Mouse (Mus musculus) midbrain, postnatal 0 days (tissue): Measurements from ENCODE around the gene Acvr1b. TPM values are rescaled to one million over a fixed set of nuclear protein-coding genes. Genes with fewer than 3 reads are reported as not detected.

Experiments used
- ATAC-seq: fragments of 200-750 bp; cut with Nextera tagmentation; 2 replicates; pipeline ENCODE4 v1.8.0; 2017; ENCODE audit warnings: moderate number of reproducible peaks, mild to moderate bottlenecking, moderate TSS enrichment, moderate library complexity; ENCODE audit not compliant: low FRiP score
- DNase-seq: peaks from one replicate; pipeline ENCODE4 v3.0.0-alpha.2; 2015; ENCODE audit warnings: low spot score
- H3K27ac ChIP-seq: fragments of 300-500 bp; sonication (generic); 2 replicates; pipeline ENCODE4 v1.5.1; 2014; ENCODE audit warnings: low read depth, mild to moderate bottlenecking, low read length, mixed read lengths
- H3K27me3 ChIP-seq: fragments of 300-500 bp; sonication (generic); 2 replicates; pipeline ENCODE4 v1.6.1; 2014; ENCODE audit warnings: low read length, control low read depth, mixed read lengths; ENCODE audit not compliant: insufficient read depth
- H3K36me3 ChIP-seq: fragments of 300-500 bp; sonication (generic); 2 replicates; pipeline ENCODE4 v1.6.1; 2014; ENCODE audit warnings: low read length, control low read depth, mixed read lengths; ENCODE audit not compliant: insufficient read depth
- H3K4me1 ChIP-seq: fragments of 300-500 bp; sonication (generic); 2 replicates; pipeline ENCODE4 v1.6.1; 2014; ENCODE audit warnings: mild to moderate bottlenecking, control low read depth, antibody characterized with exemption, low read length, mixed read lengths; ENCODE audit not compliant: insufficient read depth
- H3K4me2 ChIP-seq: fragments of 300-500 bp; sonication (generic); 2 replicates; pipeline ENCODE4 v1.6.1; 2014; ENCODE audit warnings: low read depth, mild to moderate bottlenecking, low read length, mixed read lengths; ENCODE audit not compliant: poor library complexity, severe bottlenecking
- H3K4me3 ChIP-seq: fragments of 300-500 bp; sonication (generic); 2 replicates; pipeline ENCODE4 v1.5.1; 2014; ENCODE audit warnings: low read depth, mild to moderate bottlenecking, low read length, moderate library complexity
- H3K9ac ChIP-seq: fragments of 300-500 bp; sonication (generic); replicated peaks from 2 replicates; pipeline ENCODE4 v1.6.1; 2014; ENCODE audit warnings: mild to moderate bottlenecking, low read length, moderate library complexity, mixed read lengths; ENCODE audit not compliant: poor library complexity, severe bottlenecking
- H3K9me3 ChIP-seq: fragments of 300-500 bp; sonication (generic); 2 replicates; pipeline ENCODE4 v1.6.1; 2016; ENCODE audit warnings: low read length, control low read depth
- CTCF ChIP-seq: IDR thresholded peaks from 2 replicates; pipeline ENCODE4 v1.5.1; 2016; ENCODE audit warnings: antibody characterized with exemption, mild to moderate bottlenecking
- WGBS: fragments of 180-500 bp; shearing (Covaris S2); extraction: QIAGEN DNeasy Blood & Tissue Kit; methylation state at CpG from one replicate; pipeline ENCODE4 v1.1.7; 2014; 5-methylcytosine and 5-hydroxymethylcytosine counted together
- polyA plus RNA-seq: library from polyadenylated mRNA; unstranded; fragments of >200 nt; fragmentation: Nextera tagmentation; extraction: Ambion mirVana; gene quantifications from 2 replicates; pipeline ENCODE4 v1.2.1, GENCODE M21; 2015
- total RNA-seq: library from RNA; depleted of rRNA; stranded (reverse); fragments of >200 nt; gene quantifications from 2 replicates; pipeline ENCODE4 v1.2.3, GENCODE M21; 2014

The Acvr1b gene
- total and polyA plus RNA-seq, 2 experiments from 2014 or later, result 15.2 to 86.8 TPM

GRCm38 (mm10) chr15:101144176-101144575 is 29.7 kb upstream of the Acvr1b start:
- 83% methylated on average over 5 of the region's 5 CpGs for WGBS
- no peak overlapping the region for H3K4me2 ChIP-seq

GRCm38 (mm10) chr15:101144779-101145178 is 29.1 kb upstream of the Acvr1b start:
- ATAC-seq, result no peak

More at GRCm38 (mm10) chr15:101144176-101144575, 29.7 kb upstream of the Acvr1b start:
- no peak overlapping the region for H3K27ac ChIP-seq
- H3K9me3 ChIP-seq, result no peaks in the 10 kb centered on the region
- H3K9ac ChIP-seq, result no peak overlapping the region
- no peak overlapping the region for H3K4me3 ChIP-seq
- H3K27me3 ChIP-seq, result 0 out of 2 replicates have a peak, but pooled peaks cover 5% of the 10 kb centered on the region
- ATAC-seq (no peak), DNase-seq (no peak)
- peaks cover 3% of the 10 kb centered on the region for H3K4me1 ChIP-seq
- H3K36me3 ChIP-seq, result no peaks in the 10 kb centered on the region
- TF ChIP-seq CTCF, result no peak

GRCm38 (mm10) chr15:101145424-101146099 is 28.3 kb upstream of the Acvr1b start:
- H3K9ac ChIP-seq, result no peak overlapping the region
- no peak overlapping the region for H3K27ac ChIP-seq
- DNase-seq, result peak; percentile 93
- H3K4me1 ChIP-seq, result peaks cover 3% of the 10 kb centered on the region
- 10% methylated on average over 19 of the region's 19 CpGs for WGBS
- H3K4me3 ChIP-seq, result no peak overlapping the region
- H3K36me3 ChIP-seq, result no peaks in the 10 kb centered on the region
- H3K9me3 ChIP-seq, result no peaks in the 10 kb centered on the region
- peak; percentile 95 for TF ChIP-seq CTCF
- H3K4me2 ChIP-seq, result peak overlapping the region; percentile 34
- no peaks in the 10 kb centered on the region for H3K27me3 ChIP-seq
- ATAC-seq, result peak; percentile 90

More at GRCm38 (mm10) chr15:101144779-101145178, 29.1 kb upstream of the Acvr1b start:
- H3K36me3 ChIP-seq, result no peaks in the 10 kb centered on the region
- DNase-seq, result no peak
- no peak overlapping the region for H3K27ac ChIP-seq
- WGBS, result 86% methylated on average over 8 of the region's 8 CpGs
- H3K4me1 ChIP-seq, result peaks cover 3% of the 10 kb centered on the region
- no peak for TF ChIP-seq CTCF
- no peaks in the 10 kb centered on the region for H3K9me3 ChIP-seq
- no peak overlapping the region for H3K4me2 ChIP-seq
- no peak overlapping the region for H3K9ac ChIP-seq
- no peak overlapping the region for H3K4me3 ChIP-seq
- H3K27me3 ChIP-seq, result no peaks in the 10 kb centered on the region

GRCm38 (mm10) chr15:101146100-101146965 is 27.5 kb upstream of the Acvr1b start:
- Histone ChIP-seq H3K4me2 (no peak overlapping the region; the same call in 1 of the 2 replicates), H3K9me3 (no peaks in the 10 kb centered on the region), H3K36me3 (no peaks in the 10 kb centered on the region), H3K4me3 (no peak overlapping the region), H3K9ac (no peak overlapping the region), H3K4me1 (peaks cover 3% of the 10 kb centered on the region), H3K27ac (no peak overlapping the region), H3K27me3 (no peaks in the 10 kb centered on the region)
- TF ChIP-seq CTCF, result 0 out of 2 replicates have a peak, but pooled peaks have one; percentile 6
- WGBS, result 66% methylated on average over 15 of the region's 15 CpGs
- ATAC-seq, result no peak
- no peak for DNase-seq

- no peaks in the 10 kb centered on the region for H3K9me3 ChIP-seq
- DNase-seq, result no peak
- H3K4me1 ChIP-seq, result peaks cover 3% of the 10 kb centered on the region
- no peak overlapping the region for H3K27ac ChIP-seq
- H3K4me2 ChIP-seq, result no peak overlapping the region
- no peaks in the 10 kb centered on the region for H3K36me3 ChIP-seq
- H3K9ac ChIP-seq, result no peak overlapping the region
- no peaks in the 10 kb centered on the region for H3K27me3 ChIP-seq
- WGBS, result 70% methylated on average over 16 of the region's 16 CpGs
- H3K4me3 ChIP-seq, result no peak overlapping the region
- no peak for ATAC-seq
- TF ChIP-seq CTCF, result no peak
Measured at GRCm38 (mm10) chr15:101147115-101147909, 26.6 kb upstream of the Acvr1b start.
